Mouse (Mus musculus) liver, postnatal 0 days (tissue): ENCODE results near the gene Cdc42ep5. TPM values are rescaled to one million over a fixed set of nuclear protein-coding genes. Genes with fewer than 3 reads are reported as not detected.
"Not testable (repeated sequence)": the region's sequence is repeated elsewhere in the genome, so short reads cannot be mapped to it uniquely, and the experiment has no call there.

Source experiments
- ATAC-seq: fragments of 200-750 bp; cut with Nextera tagmentation; 2 replicates; pipeline ENCODE4 v1.8.0; 2017; ENCODE audit warnings: mild to moderate bottlenecking, moderate library complexity
- DNase-seq: peaks from one replicate; pipeline ENCODE4 v3.0.0-alpha.2; 2016
- H3K27ac ChIP-seq: fragments of 300-500 bp; sonication (generic); 2 replicates; pipeline ENCODE4 v1.5.1; 2014; ENCODE audit warnings: antibody characterized with exemption, moderate library complexity, mild to moderate bottlenecking, low read depth
- H3K27me3 ChIP-seq: fragments of 300-500 bp; sonication (generic); 2 replicates; pipeline ENCODE4 v1.6.1; 2014; ENCODE audit warnings: low read length, control low read depth, mixed read lengths; ENCODE audit not compliant: insufficient read depth
- H3K36me3 ChIP-seq: fragments of 300-500 bp; sonication (generic); replicated peaks from 2 replicates; pipeline ENCODE4 v1.6.1; 2014; ENCODE audit warnings: mild to moderate bottlenecking, control low read depth, low read length, moderate library complexity, mixed read lengths; ENCODE audit not compliant: insufficient read depth
- H3K4me1 ChIP-seq: fragments of 300-500 bp; sonication (generic); 2 replicates; pipeline ENCODE4 v1.6.1; 2014; ENCODE audit warnings: antibody characterized with exemption, mild to moderate bottlenecking, control low read depth; ENCODE audit not compliant: insufficient read depth
- H3K4me2 ChIP-seq: fragments of 300-500 bp; sonication (generic); 2 replicates; pipeline ENCODE4 v1.6.1; 2014; ENCODE audit warnings: low read depth, mild to moderate bottlenecking, low read length, moderate library complexity, mixed read lengths
- H3K4me3 ChIP-seq: fragments of 300-500 bp; sonication (generic); 2 replicates; pipeline ENCODE4 v1.5.1; 2014; ENCODE audit warnings: low read depth, low read length
- H3K9ac ChIP-seq: fragments of 300-500 bp; sonication (generic); replicated peaks from 2 replicates; pipeline ENCODE4 v1.6.1; 2014; ENCODE audit warnings: mild to moderate bottlenecking, moderate library complexity
- H3K9me3 ChIP-seq: fragments of 300-500 bp; sonication (generic); 2 replicates; pipeline ENCODE4 v1.6.1; 2016; ENCODE audit warnings: mild to moderate bottlenecking, control low read depth, low read length, mixed read lengths
- CTCF ChIP-seq: sonication (generic); IDR thresholded peaks from 2 replicates; pipeline ENCODE4 v1.5.1; 2016; ENCODE audit warnings: antibody characterized with exemption, low read depth
- EP300 ChIP-seq: IDR thresholded peaks from 2 replicates; pipeline ENCODE4 v1.6.1; 2016; ENCODE audit warnings: antibody characterized with exemption, low read depth, mild to moderate bottlenecking
- WGBS: fragments of 180-500 bp; shearing (Covaris S2); extraction: QIAGEN DNeasy Blood & Tissue Kit; methylation state at CpG from one replicate; pipeline ENCODE4 v1.1.7; 2014; ENCODE audit not compliant: insufficient replicate concordance; 5-methylcytosine and 5-hydroxymethylcytosine counted together
- polyA plus RNA-seq: library from polyadenylated mRNA; unstranded; fragments of >200 nt; fragmentation: Nextera tagmentation; extraction: Ambion mirVana; gene quantifications from 2 replicates; pipeline ENCODE4 v1.2.1, GENCODE M21; 2015

The Cdc42ep5 gene
- 8.2 and 12.1 TPM in 2 replicates for polyA plus RNA-seq

GRCm38 (mm10) chr7:4164090-4164910 is at the start of gene Cdc42ep5:
Cdc42ep5 (minus strand) TSS chr7:4164860.
- Histone ChIP-seq H3K4me1 (0 out of 2 replicates have a peak, but pooled peaks cover 2% of the 10 kb centered on the region), H3K9ac (peak within 1 kb of the TSS; percentile 22), H3K9me3 (no peaks in the 10 kb centered on the region), H3K4me3 (peak within 1 kb of the TSS; percentile 32), H3K27ac (peak within 1 kb of the TSS; percentile 16; the same call in 1 of the 2 replicates), H3K36me3 (no peaks in the 10 kb centered on the region), H3K27me3 (no peaks in the 10 kb centered on the region), H3K4me2 (peak within 1 kb of the TSS; percentile 71)
- no peak for TF ChIP-seq CTCF
- TF ChIP-seq EP300 = no peak
- peak; percentile 72 for ATAC-seq
- peak; percentile 49 for DNase-seq
- 5% methylated on average over 19 of the region's 20 CpGs for WGBS

GRCm38 (mm10) chr7:4213436-4213835 is 48.8 kb upstream of the Cdc42ep5 start:
- not testable (repeated sequence) for H3K9me3 ChIP-seq, ATAC-seq, H3K36me3 ChIP-seq, H3K9ac ChIP-seq, H3K4me2 ChIP-seq, H3K4me1 ChIP-seq, DNase-seq, H3K27me3 ChIP-seq, H3K4me3 ChIP-seq, H3K27ac ChIP-seq

GRCm38 (mm10) chr7:4208626-4209025 is 44.0 kb upstream of the Cdc42ep5 start:
- Histone ChIP-seq H3K4me1 (no peaks in the 10 kb centered on the region), H3K9ac (no peak overlapping the region), H3K27ac (no peak overlapping the region), H3K27me3 (no peaks in the 10 kb centered on the region), H3K9me3 (no peaks in the 10 kb centered on the region), H3K4me2 (no peak overlapping the region), H3K36me3 (no peaks in the 10 kb centered on the region), H3K4me3 (no peak overlapping the region)
- DNase-seq (no peak), ATAC-seq (no peak)
- WGBS = 32% methylated on average over 2 of the region's 2 CpGs
- no peak for TF ChIP-seq EP300
- peak; percentile 37 for TF ChIP-seq CTCF

- 79% methylated on average over 1 of the region's 1 CpGs for WGBS
- ATAC-seq (no peak), DNase-seq (no peak)
These were observed 42.5 kb upstream of the Cdc42ep5 start for GRCm38 (mm10) chr7:4207126-4207525.

GRCm38 (mm10) chr7:4178438-4178837 is 13.8 kb upstream of the Cdc42ep5 start:
- 45% methylated on average over 3 of the region's 3 CpGs for WGBS
- H3K27me3 ChIP-seq = no peaks in the 10 kb centered on the region
- 0 out of 2 replicates have a peak, but pooled peaks have one; percentile 18 for TF ChIP-seq CTCF
- TF ChIP-seq EP300 = no peak
- no peak overlapping the region for H3K4me2 ChIP-seq
- no peak overlapping the region for H3K27ac ChIP-seq
- no peaks in the 10 kb centered on the region for H3K36me3 ChIP-seq
- no peaks in the 10 kb centered on the region for H3K9me3 ChIP-seq
- no peak overlapping the region for H3K9ac ChIP-seq
- ATAC-seq = no peak
- peak; percentile 54 for DNase-seq
- H3K4me1 ChIP-seq = no peaks in the 10 kb centered on the region
- H3K4me3 ChIP-seq = no peak overlapping the region

More at GRCm38 (mm10) chr7:4207126-4207525, 42.5 kb upstream of the Cdc42ep5 start:
- TF ChIP-seq CTCF (no peak), EP300 (no peak)
- H3K27me3 ChIP-seq = no peaks in the 10 kb centered on the region
- no peaks in the 10 kb centered on the region for H3K9me3 ChIP-seq
- no peak overlapping the region for H3K4me2 ChIP-seq
- H3K36me3 ChIP-seq = no peaks in the 10 kb centered on the region
- no peaks in the 10 kb centered on the region for H3K4me1 ChIP-seq
- H3K4me3 ChIP-seq = no peak overlapping the region
- no peak overlapping the region for H3K9ac ChIP-seq
- H3K27ac ChIP-seq = no peak overlapping the region

- WGBS = 57% methylated on average over 6 of the region's 6 CpGs
- no peak overlapping the region for H3K9ac ChIP-seq
- no peaks in the 10 kb centered on the region for H3K36me3 ChIP-seq
- H3K4me2 ChIP-seq = no peak overlapping the region
- no peaks in the 10 kb centered on the region for H3K9me3 ChIP-seq
- no peak overlapping the region for H3K27ac ChIP-seq
- TF ChIP-seq CTCF = no peak
- 0 out of 2 replicates have a peak, but pooled peaks have one; percentile 7 for TF ChIP-seq EP300
- no peak for DNase-seq
- no peaks in the 10 kb centered on the region for H3K27me3 ChIP-seq
- ATAC-seq = peak; percentile 84
- no peak overlapping the region for H3K4me3 ChIP-seq
- no peaks in the 10 kb centered on the region for H3K4me1 ChIP-seq
These were observed 5.7 kb upstream of the Cdc42ep5 start for GRCm38 (mm10) chr7:4170193-4170938.
